Mouse (Mus musculus) liver, postnatal 0 days (tissue): ENCODE data around the gene Prpf6. TPM values are rescaled to one million over a fixed set of nuclear protein-coding genes. Genes with fewer than 3 reads are reported as not detected.

ENCODE experiments used
- ATAC-seq: fragments of 200-750 bp; cut with Nextera tagmentation; 2 replicates; pipeline ENCODE4 v1.8.0; 2017; ENCODE audit warnings: mild to moderate bottlenecking, moderate library complexity
- DNase-seq: peaks from one replicate; pipeline ENCODE4 v3.0.0-alpha.2; 2016
- H3K27ac ChIP-seq: fragments of 300-500 bp; sonication (generic); 2 replicates; pipeline ENCODE4 v1.5.1; 2014; ENCODE audit warnings: antibody characterized with exemption, moderate library complexity, mild to moderate bottlenecking, low read depth
- H3K27me3 ChIP-seq: fragments of 300-500 bp; sonication (generic); 2 replicates; pipeline ENCODE4 v1.6.1; 2014; ENCODE audit warnings: low read length, control low read depth, mixed read lengths; ENCODE audit not compliant: insufficient read depth
- H3K36me3 ChIP-seq: fragments of 300-500 bp; sonication (generic); replicated peaks from 2 replicates; pipeline ENCODE4 v1.6.1; 2014; ENCODE audit warnings: mild to moderate bottlenecking, control low read depth, low read length, moderate library complexity, mixed read lengths; ENCODE audit not compliant: insufficient read depth
- H3K4me1 ChIP-seq: fragments of 300-500 bp; sonication (generic); 2 replicates; pipeline ENCODE4 v1.6.1; 2014; ENCODE audit warnings: antibody characterized with exemption, mild to moderate bottlenecking, control low read depth; ENCODE audit not compliant: insufficient read depth
- H3K4me2 ChIP-seq: fragments of 300-500 bp; sonication (generic); 2 replicates; pipeline ENCODE4 v1.6.1; 2014; ENCODE audit warnings: low read depth, mild to moderate bottlenecking, low read length, moderate library complexity, mixed read lengths
- H3K4me3 ChIP-seq: fragments of 300-500 bp; sonication (generic); 2 replicates; pipeline ENCODE4 v1.5.1; 2014; ENCODE audit warnings: low read depth, low read length
- H3K9ac ChIP-seq: fragments of 300-500 bp; sonication (generic); replicated peaks from 2 replicates; pipeline ENCODE4 v1.6.1; 2014; ENCODE audit warnings: mild to moderate bottlenecking, moderate library complexity
- H3K9me3 ChIP-seq: fragments of 300-500 bp; sonication (generic); 2 replicates; pipeline ENCODE4 v1.6.1; 2016; ENCODE audit warnings: mild to moderate bottlenecking, control low read depth, low read length, mixed read lengths
- CTCF ChIP-seq: sonication (generic); IDR thresholded peaks from 2 replicates; pipeline ENCODE4 v1.5.1; 2016; ENCODE audit warnings: antibody characterized with exemption, low read depth
- EP300 ChIP-seq: IDR thresholded peaks from 2 replicates; pipeline ENCODE4 v1.6.1; 2016; ENCODE audit warnings: antibody characterized with exemption, low read depth, mild to moderate bottlenecking
- WGBS: fragments of 180-500 bp; shearing (Covaris S2); extraction: QIAGEN DNeasy Blood & Tissue Kit; methylation state at CpG from one replicate; pipeline ENCODE4 v1.1.7; 2014; ENCODE audit not compliant: insufficient replicate concordance; 5-methylcytosine and 5-hydroxymethylcytosine counted together
- polyA plus RNA-seq: library from polyadenylated mRNA; unstranded; fragments of >200 nt; fragmentation: Nextera tagmentation; extraction: Ambion mirVana; gene quantifications from 2 replicates; pipeline ENCODE4 v1.2.1, GENCODE M21; 2015

Gene Prpf6
- polyA plus RNA-seq, result 16.7 and 17.5 TPM in 2 replicates

DNA sequence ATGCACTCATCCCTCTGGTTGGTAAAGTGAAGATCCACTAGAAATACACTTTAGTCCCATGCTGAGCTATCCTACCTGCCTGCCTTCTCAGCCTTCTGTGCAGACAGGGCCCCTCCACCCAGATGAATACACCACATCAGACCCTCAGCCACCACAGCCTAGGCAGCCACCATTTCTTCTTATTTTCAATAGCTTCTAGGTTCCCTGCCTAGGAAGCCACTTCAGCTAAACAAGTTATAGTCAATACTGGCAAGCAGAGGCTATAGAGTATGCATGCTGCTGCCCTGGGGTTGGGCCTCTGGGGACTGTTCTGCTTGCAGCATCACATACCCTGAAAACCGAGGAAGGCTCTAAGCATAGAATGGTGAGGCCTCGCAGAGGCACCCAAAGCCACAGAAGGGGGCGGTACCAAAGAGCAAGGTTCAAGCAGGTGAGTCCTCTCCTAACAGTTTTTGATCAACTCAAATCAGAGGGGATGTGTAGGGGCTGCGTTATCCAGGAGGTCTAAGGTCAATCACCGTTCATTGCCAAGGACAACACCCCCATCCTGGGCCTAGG lies at the start of gene Prpf6:
Gene Prpf6 (plus strand): TSS at position 341 of the 558 bp plus-strand sequence.
- Histone ChIP-seq H3K4me3 (peak within 1 kb of the TSS; percentile 90), H3K9me3 (no peaks in the 10 kb centered on the region), H3K4me2 (peak within 1 kb of the TSS; percentile 97), H3K36me3 (peaks cover 24% of the 10 kb centered on the region), H3K4me1 (peaks cover 10% of the 10 kb centered on the region), H3K27ac (peak within 1 kb of the TSS; percentile 90), H3K9ac (peak within 1 kb of the TSS; percentile 94), H3K27me3 (no peaks in the 10 kb centered on the region)
- WGBS, result 4% methylated on average over 5 of the region's 5 CpGs
- no peak for DNase-seq
- ATAC-seq, result peak; percentile 21
- no peak for TF ChIP-seq EP300
- TF ChIP-seq CTCF, result no peak

DNA sequence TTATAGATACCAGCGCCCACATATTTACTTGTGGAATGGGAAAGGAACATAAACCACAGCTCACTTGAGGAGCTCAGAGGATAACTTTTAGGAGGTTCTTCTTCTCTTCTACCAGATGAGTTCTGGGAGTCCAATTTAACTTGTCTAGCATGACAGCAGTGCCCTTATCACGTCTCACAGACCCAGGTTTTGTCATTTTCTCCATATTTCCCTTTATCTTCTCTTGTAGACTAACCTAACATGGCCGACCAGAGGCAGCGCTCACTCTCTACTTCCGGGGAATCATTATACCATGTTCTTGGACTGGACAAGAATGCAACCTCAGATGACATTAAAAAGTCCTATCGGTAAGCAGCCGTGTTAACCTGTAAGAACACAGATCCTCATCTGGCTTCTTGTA lies 45.5 kb upstream of the Prpf6 start:
- H3K27ac ChIP-seq, result no peak overlapping the region
- no peak overlapping the region for H3K4me3 ChIP-seq
- ATAC-seq, result 0 out of 2 replicates have a peak, but pooled peaks have one; percentile 29
- WGBS, result 68% methylated on average over 7 of the region's 7 CpGs
- no peaks in the 10 kb centered on the region for H3K27me3 ChIP-seq
- no peaks in the 10 kb centered on the region for H3K4me1 ChIP-seq
- DNase-seq, result no peak
- H3K4me2 ChIP-seq, result no peak overlapping the region
- H3K36me3 ChIP-seq, result peaks cover 55% of the 10 kb centered on the region
- no peaks in the 10 kb centered on the region for H3K9me3 ChIP-seq
- no peak for TF ChIP-seq CTCF
- no peak for TF ChIP-seq EP300
- H3K9ac ChIP-seq, result no peak overlapping the region

DNA sequence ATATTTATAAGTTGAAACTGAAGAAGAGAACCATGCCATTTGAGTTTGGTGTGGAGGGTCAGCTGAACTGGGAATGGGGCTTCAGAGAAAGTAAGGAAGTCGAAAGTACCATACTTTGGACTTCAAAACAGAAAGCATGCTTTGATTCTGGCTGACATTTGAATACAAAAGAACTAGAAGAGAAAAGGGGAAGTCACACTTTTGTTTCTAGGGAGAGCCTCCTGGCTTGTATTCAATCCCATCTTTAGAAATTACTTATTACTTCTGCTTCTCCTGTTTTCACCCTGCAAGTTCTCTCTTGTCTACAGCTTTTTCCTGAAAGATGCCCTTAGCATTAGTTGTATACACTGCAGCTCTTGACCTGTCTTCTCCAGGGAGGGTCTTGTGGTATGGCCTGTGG lies 43.4 kb upstream of the Prpf6 start:
- H3K4me2 ChIP-seq, result no peak overlapping the region
- WGBS, result 38% methylated on average over 1 of the region's 1 CpGs
- no peak overlapping the region for H3K27ac ChIP-seq
- peaks cover 71% of the 10 kb centered on the region for H3K36me3 ChIP-seq
- H3K4me1 ChIP-seq, result no peaks in the 10 kb centered on the region
- no peaks in the 10 kb centered on the region for H3K9me3 ChIP-seq
- no peak for TF ChIP-seq CTCF
- no peak for TF ChIP-seq EP300
- no peak overlapping the region; the same call in 1 of the 2 replicates for H3K9ac ChIP-seq
- H3K27me3 ChIP-seq, result no peaks in the 10 kb centered on the region
- H3K4me3 ChIP-seq, result no peak overlapping the region
- DNase-seq (no peak), ATAC-seq (no peak)

DNA sequence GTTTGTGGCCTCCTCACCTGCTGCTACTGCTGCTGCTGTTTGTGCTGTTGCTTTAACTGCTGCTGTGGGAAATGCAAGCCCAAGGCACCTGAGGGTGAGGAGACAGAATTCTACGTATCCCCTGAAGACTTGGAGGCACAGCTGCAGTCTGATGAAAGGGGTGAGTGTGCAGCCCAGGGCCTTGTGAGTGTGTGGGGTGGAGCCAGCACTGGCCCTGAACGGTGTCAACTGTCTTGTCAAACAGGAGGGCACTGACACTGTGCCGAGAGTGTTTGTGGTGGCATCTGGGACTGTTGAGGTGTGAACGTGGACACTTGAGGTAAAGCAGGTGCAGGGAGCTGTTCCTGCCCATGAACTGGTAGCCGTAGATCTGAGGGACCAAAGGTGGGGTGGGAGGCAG lies 43.0 kb upstream of the Prpf6 start:
- ATAC-seq (no peak), DNase-seq (no peak)
- no peak overlapping the region for H3K9ac ChIP-seq
- H3K4me1 ChIP-seq, result no peaks in the 10 kb centered on the region
- no peak overlapping the region for H3K27ac ChIP-seq
- H3K9me3 ChIP-seq, result no peaks in the 10 kb centered on the region
- WGBS, result 84% methylated on average over 5 of the region's 5 CpGs
- TF ChIP-seq EP300 (no peak), CTCF (no peak)
- no peaks in the 10 kb centered on the region for H3K27me3 ChIP-seq
- no peak overlapping the region for H3K4me3 ChIP-seq
- peaks cover 71% of the 10 kb centered on the region for H3K36me3 ChIP-seq
- no peak overlapping the region for H3K4me2 ChIP-seq

- DNase-seq, result no peak
- TF ChIP-seq EP300 (no peak), CTCF (no peak)
- no peak overlapping the region for H3K4me3 ChIP-seq
- no peaks in the 10 kb centered on the region for H3K27me3 ChIP-seq
- H3K4me2 ChIP-seq, result no peak overlapping the region
- no peak overlapping the region for H3K9ac ChIP-seq
- ATAC-seq, result no peak
- 95% methylated on average over 2 of the region's 2 CpGs for WGBS
- H3K9me3 ChIP-seq, result no peaks in the 10 kb centered on the region
- H3K4me1 ChIP-seq, result no peaks in the 10 kb centered on the region
- H3K36me3 ChIP-seq, result peaks cover 67% of the 10 kb centered on the region
- no peak overlapping the region for H3K27ac ChIP-seq
These were observed 41.4 kb upstream of the Prpf6 start for GRCm38 (mm10) chr2:181550233-181550632.

GRCm38 (mm10) chr2:181553772-181554171 lies 37.9 kb upstream of the Prpf6 start:
- H3K27me3 ChIP-seq, result no peaks in the 10 kb centered on the region
- no peak for DNase-seq
- H3K4me1 ChIP-seq, result no peaks in the 10 kb centered on the region
- peak overlapping the region; percentile 45 for H3K27ac ChIP-seq
- H3K4me2 ChIP-seq, result no peak overlapping the region
- H3K4me3 ChIP-seq, result no peak overlapping the region
- TF ChIP-seq CTCF (no peak), EP300 (no peak)
- H3K9me3 ChIP-seq, result no peaks in the 10 kb centered on the region
- peaks cover 40% of the 10 kb centered on the region for H3K36me3 ChIP-seq
- no peak overlapping the region for H3K9ac ChIP-seq
- ATAC-seq, result peak; percentile 63
